Mouse (Mus musculus) left cerebral cortex, adult 2 months (tissue): Measurements from ENCODE around the gene Apoa1. TPM values are rescaled to one million over a fixed set of nuclear protein-coding genes. Genes with fewer than 3 reads are reported as not detected.

Experiments
- DNase-seq, 2 experiments: peaks; one replicate each; pipeline ENCODE4 v3.0.0; 2021 to 2022; ENCODE audit warnings: low spot score in 2 of 2, mixed read lengths in 1 of 2; ENCODE audit errors: extremely low spot score in 1 of 2
- H3K27ac ChIP-seq: fragments of 200-600 bp; 2 replicates; pipeline ENCODE4 v1.8.1; 2022
- H3K4me3 ChIP-seq: fragments of 200-600 bp; 2 replicates; pipeline ENCODE4 v1.8.1; 2022
- CTCF ChIP-seq: fragments of 200-600 bp; IDR thresholded peaks from 2 replicates; pipeline ENCODE4 v1.8.1; 2022; ENCODE audit warnings: antibody characterized with exemption, mild to moderate bottlenecking, moderate library complexity
- intact Hi-C: fragments of 180-260 bp; cut with DNase I; formaldehyde crosslinking; loops from one replicate; pipeline ENCODE4 v1.15.1; 2025
- total RNA-seq, 2 experiments: library from RNA; stranded (reverse); gene quantifications; 2 replicates each; pipeline ENCODE4 v1.2.3; 2021

Gene Apoa1
- total RNA-seq, 2 experiments from 2014 or later, result not detected

DNA sequence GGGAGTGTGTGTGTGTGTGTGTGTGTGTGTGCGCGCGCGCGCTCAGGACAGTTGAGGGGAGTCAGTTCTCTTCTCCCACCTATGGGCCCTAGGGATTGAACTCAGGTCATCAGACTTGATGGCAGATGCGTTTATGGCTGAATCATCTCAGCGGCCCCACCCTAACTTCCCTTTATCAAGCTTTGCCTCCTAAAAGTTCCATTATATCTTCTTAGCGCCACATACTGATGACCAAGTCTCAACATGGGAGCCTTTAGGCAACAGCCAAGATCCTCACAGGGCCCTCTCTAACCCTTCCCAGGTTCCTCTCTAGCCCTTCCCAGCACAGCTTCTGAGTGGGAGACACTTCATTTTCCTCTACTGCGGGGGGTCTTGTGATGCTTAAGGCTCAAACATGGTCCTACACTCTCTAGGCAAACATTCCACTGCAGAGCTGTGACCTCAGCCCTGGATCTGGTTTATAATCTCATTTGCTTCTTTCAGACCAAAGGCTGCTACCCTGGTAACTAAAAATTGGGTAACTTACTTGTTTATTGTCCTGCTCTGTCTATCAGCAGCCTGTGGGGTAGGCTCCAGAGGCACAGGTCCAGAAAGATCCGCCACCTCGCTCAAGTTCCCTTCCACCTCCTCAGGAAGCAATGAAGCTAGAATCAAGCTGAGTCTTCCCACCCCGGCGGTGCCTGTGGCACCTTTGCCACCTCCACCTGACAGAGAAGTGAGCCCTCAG lies 11.5 kb upstream of the Apoa1 start:
- intact Hi-C loops, result no loop called here
- no peak overlapping the region for H3K27ac ChIP-seq

DNA sequence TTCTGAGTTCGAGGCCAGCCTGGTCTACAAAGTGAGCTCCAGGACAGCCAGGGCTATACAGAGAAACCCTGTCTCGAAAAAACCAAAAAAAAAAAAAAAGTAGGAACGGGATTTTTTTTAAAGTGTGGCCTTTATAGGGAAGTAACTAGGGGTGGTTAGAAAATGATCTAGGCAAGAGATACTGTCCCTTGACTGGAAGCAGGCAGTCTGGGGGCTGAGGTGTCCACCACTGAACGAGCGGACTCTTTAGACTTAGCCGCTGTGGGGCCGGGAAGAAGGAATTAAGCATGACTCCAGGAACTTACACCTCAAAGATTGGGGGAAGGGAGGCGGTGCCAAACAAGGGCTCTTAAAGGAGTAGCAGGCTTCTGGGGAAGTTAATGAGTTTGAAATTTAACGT lies 10.2 kb upstream of the Apoa1 start:
- Histone ChIP-seq H3K27ac (no peak overlapping the region), H3K4me3 (no peak overlapping the region)
- intact Hi-C loops, result no loop called here
- no peak for TF ChIP-seq CTCF
- no peak for DNase-seq

More for the DNA sequence above, 11.5 kb upstream of the Apoa1 start:
- H3K4me3 ChIP-seq, result no peak overlapping the region
- no peak for TF ChIP-seq CTCF
- no peak for DNase-seq

DNA sequence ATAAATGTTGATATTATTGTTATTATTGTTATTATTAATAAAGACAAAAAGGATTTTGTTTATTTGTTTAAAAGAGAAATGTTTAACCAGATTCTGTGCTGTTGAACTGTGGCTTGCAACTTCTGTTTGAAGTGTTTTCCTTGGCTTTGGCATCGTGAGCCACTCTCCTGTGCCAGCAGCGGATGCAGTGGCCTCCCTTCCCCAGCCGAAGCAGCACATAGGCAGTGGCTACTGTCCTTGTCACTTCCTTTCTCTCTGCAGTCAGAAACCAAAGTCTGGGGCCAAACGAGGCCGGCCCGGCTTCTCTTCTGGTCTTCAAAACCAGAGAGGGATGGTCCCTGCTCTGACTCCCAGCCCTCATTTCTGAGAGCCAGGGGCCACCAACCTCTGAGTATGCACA lies 5.3 kb upstream of the Apoa1 start:
- TF ChIP-seq CTCF, result no peak
- DNase-seq, result no peak
- intact Hi-C loops, result no loop called here
- Histone ChIP-seq H3K4me3 (no peak overlapping the region), H3K27ac (no peak overlapping the region)

DNA sequence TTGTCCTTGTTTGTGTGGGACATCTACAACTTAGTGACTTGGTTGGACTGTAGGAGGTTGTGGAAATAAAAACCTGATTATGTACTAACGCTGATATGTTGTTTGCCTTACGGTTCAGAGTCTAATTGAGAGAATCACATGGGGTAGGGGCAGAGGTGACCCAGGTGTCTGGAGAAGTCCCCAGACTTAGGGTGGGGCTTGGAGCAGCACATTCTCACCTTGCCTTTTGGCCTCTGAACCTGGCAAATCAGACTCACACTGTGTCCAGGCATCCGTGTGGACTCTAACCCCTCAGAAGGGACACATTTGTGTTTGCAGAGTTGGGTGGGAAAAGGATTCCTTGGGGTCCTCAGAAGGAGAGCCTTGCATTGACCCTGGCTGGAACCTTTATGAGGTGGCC lies 4.3 kb upstream of the Apoa1 start:
- intact Hi-C loops, result no loop called here
- no peak for DNase-seq
- no peak overlapping the region for H3K27ac ChIP-seq
- no peak overlapping the region for H3K4me3 ChIP-seq
- no peak for TF ChIP-seq CTCF

DNA sequence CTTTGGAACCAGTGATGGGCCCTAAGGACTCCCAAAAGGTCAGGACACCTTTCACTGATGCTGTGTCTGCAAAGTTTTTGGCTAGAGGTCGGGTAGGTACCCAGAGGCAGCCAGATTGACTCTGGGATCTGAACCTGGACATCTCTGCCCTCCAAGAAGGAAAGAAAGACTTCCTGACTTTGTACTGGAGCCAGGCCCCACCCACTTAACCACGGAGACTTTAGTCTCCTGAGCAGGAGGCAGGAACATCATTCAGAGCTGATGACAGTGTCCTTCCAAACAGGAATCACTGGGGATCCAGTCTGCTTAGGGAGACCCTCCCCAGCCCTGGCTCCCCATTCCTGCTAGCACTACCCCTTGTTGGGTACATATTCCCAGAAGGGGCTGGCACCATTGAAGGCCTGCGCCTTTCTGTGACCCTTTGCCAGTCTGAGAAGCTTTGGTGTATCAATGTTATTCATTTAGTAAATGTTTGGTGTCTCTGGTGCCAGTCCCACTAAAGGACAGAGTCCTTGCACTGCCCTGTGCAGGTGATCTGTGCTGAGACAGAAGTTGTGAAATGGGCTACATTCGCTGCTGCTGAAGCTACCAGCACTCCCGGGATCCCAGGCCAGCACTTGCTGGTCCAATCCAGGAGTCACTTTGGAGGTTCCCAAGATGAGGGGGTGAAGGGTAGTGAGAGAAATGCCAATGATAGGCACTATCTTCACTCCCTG lies 3.3 kb upstream of the Apoa1 start:
- intact Hi-C loops, result no loop called here
- no peak for TF ChIP-seq CTCF
- Histone ChIP-seq H3K4me3 (no peak overlapping the region), H3K27ac (no peak overlapping the region)
- DNase-seq, result no peak

DNA sequence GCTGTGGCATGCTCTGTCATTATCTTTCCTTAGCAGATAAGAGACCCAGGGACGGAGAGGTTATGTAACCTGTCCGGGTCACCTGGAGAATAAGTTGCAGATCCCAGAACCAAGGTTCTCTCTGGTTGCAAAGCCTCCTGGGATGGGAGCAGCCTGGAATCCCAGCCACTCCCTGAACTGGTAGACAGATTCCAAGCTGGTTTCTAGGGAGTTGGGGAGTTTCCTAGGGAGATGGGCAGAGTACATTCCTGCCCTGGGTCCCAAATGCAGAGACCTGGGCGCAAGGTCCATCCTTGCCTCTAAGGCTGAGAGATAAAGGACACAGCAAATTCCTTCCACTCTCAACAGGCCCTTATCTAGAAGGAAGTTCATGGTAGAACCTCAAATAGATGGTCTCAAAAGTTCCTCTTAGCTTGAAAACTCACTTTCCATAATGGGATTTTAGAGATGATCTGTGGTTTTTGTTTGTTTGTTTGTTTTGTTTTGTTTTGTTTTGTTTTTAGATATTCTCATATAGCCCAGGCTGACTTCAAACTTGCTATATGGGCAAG lies 1.2 kb upstream of the Apoa1 start:
- intact Hi-C loops, result no loop called here

DNA sequence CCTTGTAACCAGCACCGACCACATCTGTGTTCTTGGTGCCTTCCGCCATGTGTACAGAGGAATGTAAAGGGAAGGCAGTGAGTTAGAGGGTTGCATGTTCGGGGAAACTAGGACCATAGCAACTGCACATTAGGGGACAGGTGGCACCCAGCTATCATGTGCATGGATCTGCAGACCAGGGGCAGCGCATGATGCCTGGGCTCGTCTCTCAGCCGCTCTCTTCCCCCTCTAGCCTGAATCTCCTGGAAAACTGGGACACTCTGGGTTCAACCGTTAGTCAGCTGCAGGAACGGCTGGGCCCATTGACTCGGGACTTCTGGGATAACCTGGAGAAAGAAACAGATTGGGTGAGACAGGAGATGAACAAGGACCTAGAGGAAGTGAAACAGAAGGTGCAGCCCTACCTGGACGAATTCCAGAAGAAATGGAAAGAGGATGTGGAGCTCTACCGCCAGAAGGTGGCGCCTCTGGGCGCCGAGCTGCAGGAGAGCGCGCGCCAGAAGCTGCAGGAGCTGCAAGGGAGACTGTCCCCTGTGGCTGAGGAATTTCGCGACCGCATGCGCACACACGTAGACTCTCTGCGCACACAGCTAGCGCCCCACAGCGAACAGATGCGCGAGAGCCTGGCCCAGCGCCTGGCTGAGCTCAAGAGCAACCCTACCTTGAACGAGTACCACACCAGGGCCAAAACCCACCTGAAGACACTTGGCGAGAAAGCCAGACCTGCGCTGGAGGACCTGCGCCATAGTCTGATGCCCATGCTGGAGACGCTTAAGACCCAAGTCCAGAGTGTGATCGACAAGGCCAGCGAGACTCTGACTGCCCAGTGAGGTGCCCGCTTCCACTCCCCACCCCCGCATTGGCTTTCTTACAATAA lies 1.4 kb downstream of the Apoa1 start:
- TF ChIP-seq CTCF, result peak; percentile 90
- peak overlapping the region; percentile 78 for H3K27ac ChIP-seq
- DNase-seq, result peak; percentile 87 to 90
- peak overlapping the region; percentile 52 for H3K4me3 ChIP-seq
- intact Hi-C loops, result loop anchor here (1.0 kb wide), 1 partner anchor 245 kb away; no protein-coding TSS in a partner anchor

More for the DNA sequence above, 1.2 kb upstream of the Apoa1 start:
- Histone ChIP-seq H3K4me3 (no peak overlapping the region), H3K27ac (no peak overlapping the region)
- no peak for TF ChIP-seq CTCF
- DNase-seq, result no peak

DNA sequence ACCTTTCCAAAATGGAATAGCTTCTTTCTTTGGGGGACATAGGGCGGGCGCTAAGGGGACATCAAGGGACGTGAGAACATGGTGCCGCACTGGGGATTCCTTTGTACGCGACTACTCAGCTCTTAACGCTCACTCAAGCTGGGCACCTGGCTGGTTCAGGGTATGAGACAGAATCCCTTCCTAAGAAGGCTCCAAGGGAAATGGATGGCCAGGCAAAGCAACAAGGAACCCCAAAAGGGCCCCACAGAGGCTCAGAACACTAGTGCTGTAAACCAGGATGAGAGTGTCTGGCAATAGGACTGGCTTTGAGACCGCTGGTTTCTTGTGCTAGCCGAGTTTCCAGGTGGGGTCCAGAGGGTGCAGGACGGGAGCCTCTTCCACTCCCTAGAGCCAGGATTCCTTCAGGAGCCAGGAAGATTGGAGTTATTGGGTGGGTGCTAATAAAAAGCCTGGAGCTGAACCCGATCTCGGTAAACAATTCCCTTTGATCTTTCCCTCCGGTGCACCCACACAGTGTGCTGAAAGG lies 2.1 kb downstream of the Apoa1 start:
- Histone ChIP-seq H3K27ac (peak overlapping the region; percentile 78), H3K4me3 (peak overlapping the region; percentile 52)
- intact Hi-C loops, result loop anchor here (1.0 kb wide), 1 partner anchor 245 kb away; no protein-coding TSS in a partner anchor
- no peak for DNase-seq
- no peak for TF ChIP-seq CTCF

DNA sequence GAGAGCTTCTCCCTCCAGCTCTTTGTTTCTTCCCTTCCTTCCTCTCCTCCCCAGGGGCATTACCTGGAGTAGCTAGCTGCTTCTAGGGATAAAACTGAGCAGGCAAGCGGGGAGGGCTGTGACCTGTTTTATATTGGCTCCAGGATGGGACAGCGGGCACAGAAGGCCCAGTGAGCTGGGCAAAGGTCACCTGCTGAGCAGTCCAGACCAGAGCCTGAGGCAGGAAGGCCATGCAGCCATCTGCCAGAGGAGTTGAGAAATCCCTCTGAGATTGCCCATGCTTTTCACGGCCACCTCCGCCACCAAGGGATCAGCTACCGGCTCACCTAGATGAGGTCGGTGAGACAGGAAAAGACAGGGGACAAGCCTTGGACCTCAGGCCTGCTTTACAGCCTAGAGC lies 6.8 kb downstream of the Apoa1 start:
- H3K4me3 ChIP-seq, result no peak overlapping the region
- no peak for TF ChIP-seq CTCF
- intact Hi-C loops, result no loop called here
- DNase-seq, result no peak
- no peak overlapping the region for H3K27ac ChIP-seq

DNA sequence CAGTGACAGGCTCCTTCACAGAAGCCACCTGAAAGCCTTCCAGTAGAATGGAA lies 7.0 kb downstream of the Apoa1 start, which contains the start of gene Apoc3:
TSS of gene Apoc3 (minus strand) at position 41 of the 53 bp plus-strand sequence.
- no peak within 1 kb of the TSS for H3K4me3 ChIP-seq
- intact Hi-C loops, result no loop called here
- DNase-seq, result no peak
- H3K27ac ChIP-seq, result no peak within 1 kb of the TSS
- no peak for TF ChIP-seq CTCF

DNA sequence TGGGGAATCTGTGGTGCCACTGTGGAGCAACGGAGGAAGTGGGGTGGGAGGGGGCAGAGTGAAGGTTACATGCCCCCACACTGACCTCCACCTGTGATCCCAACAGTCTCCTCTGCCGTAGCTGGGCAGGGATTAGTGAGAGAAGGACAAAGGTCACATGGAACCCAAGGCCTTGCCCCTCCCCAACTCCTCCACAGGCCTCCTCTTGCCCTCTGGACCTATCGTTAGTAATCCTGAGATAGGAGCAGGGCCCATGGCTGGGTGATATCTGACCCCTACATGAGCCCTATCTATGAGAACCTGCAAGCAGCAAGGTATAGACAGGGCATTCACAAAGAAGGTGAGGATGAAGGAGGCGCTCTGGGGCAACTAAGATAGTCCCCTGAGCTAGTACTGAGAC lies 7.3 kb downstream of the Apoa1 start:
- H3K4me3 ChIP-seq, result no peak overlapping the region
- no peak for DNase-seq
- intact Hi-C loops, result no loop called here
- no peak overlapping the region for H3K27ac ChIP-seq
- no peak for TF ChIP-seq CTCF

DNA sequence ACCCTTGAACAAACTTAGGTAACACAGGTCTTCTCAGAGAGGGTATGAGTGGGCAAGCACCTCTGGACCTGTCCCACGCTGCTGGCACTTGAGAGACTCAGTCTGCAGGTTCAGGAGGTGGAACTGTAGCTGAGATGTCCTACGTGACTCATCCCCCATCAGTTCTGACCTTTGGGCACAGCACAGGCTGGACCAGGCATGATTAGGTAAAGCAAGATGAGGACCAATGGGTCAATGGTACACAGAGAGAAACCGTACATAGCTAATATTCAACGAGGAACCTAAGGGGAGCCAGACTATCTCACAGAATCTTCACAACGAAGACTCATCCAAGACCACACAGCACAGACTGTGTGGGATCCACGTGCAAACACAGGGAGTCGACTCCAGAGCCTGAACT lies 10.5 kb downstream of the Apoa1 start:
- Histone ChIP-seq H3K4me3 (no peak overlapping the region), H3K27ac (no peak overlapping the region)
- DNase-seq, result no peak
- intact Hi-C loops, result no loop called here
- no peak for TF ChIP-seq CTCF
